Mouse (Mus musculus): Measurements from ENCODE around the gene Gm37240.

Gene Gm37240

GRCm38 (mm10) chr3:84645156-84646006, 1241.9 kb downstream of the Gm37240 start:
- no peak for DNase-seq (ENCODE audit: low spot score)

GRCm38 (mm10) chr3:84642942-84643341, 1244.4 kb downstream of the Gm37240 start:
- DNase-seq (ENCODE audit: low spot score) = peak; percentile 77

GRCm38 (mm10) chr3:84641391-84641790, 1245.9 kb downstream of the Gm37240 start:
- DNase-seq (ENCODE audit: low spot score) = no peak

GRCm38 (mm10) chr3:84640536-84640935, 1246.8 kb downstream of the Gm37240 start:
- DNase-seq (ENCODE audit: low spot score) = no peak

- DNase-seq (ENCODE audit: low spot score) = no peak
Measured at GRCm38 (mm10) chr3:84639767-84640500, 1247.4 kb downstream of the Gm37240 start.

GRCm38 (mm10) chr3:84638858-84639257, 1248.5 kb downstream of the Gm37240 start:
- DNase-seq (ENCODE audit: low spot score) = no peak

GRCm38 (mm10) chr3:84637890-84638578, 1249.3 kb downstream of the Gm37240 start:
- no peak for DNase-seq (ENCODE audit: low spot score)

- DNase-seq (ENCODE audit: low spot score) = no peak
Measured at GRCm38 (mm10) chr3:84637095-84637494, 1250.2 kb downstream of the Gm37240 start.

GRCm38 (mm10) chr3:84631586-84631985, 1255.7 kb downstream of the Gm37240 start:
- no peak for DNase-seq (ENCODE audit: low spot score)

- no peak for DNase-seq (ENCODE audit: low spot score)
Measured at GRCm38 (mm10) chr3:84622026-84622425, 1265.3 kb downstream of the Gm37240 start.

- DNase-seq (ENCODE audit: low spot score) = no peak
Measured at GRCm38 (mm10) chr3:84619725-84620124, 1267.6 kb downstream of the Gm37240 start.

GRCm38 (mm10) chr3:84619056-84619455, 1268.3 kb downstream of the Gm37240 start:
- DNase-seq (ENCODE audit: low spot score) = no peak

GRCm38 (mm10) chr3:84618627-84619026, 1268.7 kb downstream of the Gm37240 start:
- DNase-seq (ENCODE audit: low spot score) = no peak

GRCm38 (mm10) chr3:84615856-84616225, 1271.5 kb downstream of the Gm37240 start:
- no peak for DNase-seq (ENCODE audit: low spot score)

GRCm38 (mm10) chr3:84615050-84615855, 1272.1 kb downstream of the Gm37240 start:
- no peak for DNase-seq (ENCODE audit: low spot score)

- DNase-seq (ENCODE audit: low spot score) = no peak
Measured at GRCm38 (mm10) chr3:84610183-84610710, 1277.1 kb downstream of the Gm37240 start.

GRCm38 (mm10) chr3:84603212-84603611, 1284.1 kb downstream of the Gm37240 start:
- DNase-seq (ENCODE audit: low spot score) = no peak

GRCm38 (mm10) chr3:84602759-84603158, 1284.6 kb downstream of the Gm37240 start:
- DNase-seq (ENCODE audit: low spot score) = no peak

- no peak for DNase-seq (ENCODE audit: low spot score)
Measured at GRCm38 (mm10) chr3:84601870-84602495, 1285.3 kb downstream of the Gm37240 start.

- DNase-seq (ENCODE audit: low spot score) = no peak
Measured at GRCm38 (mm10) chr3:84598756-84599155, 1288.6 kb downstream of the Gm37240 start.

Data from testis, postnatal 14 days (tissue).